Mouse (Mus musculus) erythroblast, embryonic 14.5 days (primary cell): ENCODE measurements around the gene Olfr68. TPM values are rescaled to one million over a fixed set of nuclear protein-coding genes. Genes with fewer than 3 reads are reported as not detected.
"Not testable (repeated sequence)": the region's sequence is repeated elsewhere in the genome, so short reads cannot be mapped to it uniquely, and the experiment has no call there.

ENCODE experiments used
- H3K27me3 ChIP-seq: 2 replicates; pipeline ENCODE4 v1.6.1; 2012; ENCODE audit warnings: inconsistent platforms; ENCODE audit not compliant: control insufficient read depth
- H3K36me3 ChIP-seq: 2 replicates; pipeline ENCODE4 v1.6.1; 2012; ENCODE audit warnings: mild to moderate bottlenecking, inconsistent platforms; ENCODE audit not compliant: control insufficient read depth
- H3K4me1 ChIP-seq: 2 replicates; pipeline ENCODE4 v1.6.1; 2012; ENCODE audit warnings: inconsistent platforms; ENCODE audit not compliant: control insufficient read depth
- H3K4me3 ChIP-seq: replicated peaks from 2 replicates; pipeline ENCODE3; 2012; ENCODE audit warnings: moderate library complexity, mild to moderate bottlenecking, inconsistent platforms
- H3K9me3 ChIP-seq: 2 replicates; pipeline ENCODE4 v1.6.1; 2012; ENCODE audit warnings: low read length, inconsistent platforms, mixed read lengths; ENCODE audit not compliant: control insufficient read depth
- GATA1 ChIP-seq: IDR thresholded peaks from 2 replicates; pipeline ENCODE4 v1.6.1; 2012; ENCODE audit warnings: low read length, inconsistent platforms, mixed read lengths
- TAL1 ChIP-seq: IDR thresholded peaks from 3 replicates; pipeline ENCODE4 v1.6.1; 2012; ENCODE audit warnings: low read length, inconsistent platforms, mixed read lengths
- polyA plus RNA-seq: library from polyadenylated mRNA; stranded (reverse); fragments of >175 nt; gene quantifications from 2 replicates; pipeline ENCODE4 v1.2.3, GENCODE M21; 2012

The Olfr68 gene
- polyA plus RNA-seq, 1 experiment: not detected

GRCm38 (mm10) chr7:103791721-103792120 lies 12.2 kb upstream of the Olfr68 start, which contains the start of gene Olfr67:
TSS of gene Olfr67 (minus strand) at chr7:103791821.
- H3K9me3 ChIP-seq: no peaks in the 10 kb centered on the region
- peaks cover 2% of the 10 kb centered on the region; the same call in 1 of the 2 replicates for H3K27me3 ChIP-seq
- TF ChIP-seq GATA1 (no peak), TAL1 (no peak)
- no peaks in the 10 kb centered on the region; the same call in 1 of the 2 replicates for H3K36me3 ChIP-seq
- H3K4me1 ChIP-seq: peaks cover 16% of the 10 kb centered on the region
- no peak within 1 kb of the TSS for H3K4me3 ChIP-seq

DNA sequence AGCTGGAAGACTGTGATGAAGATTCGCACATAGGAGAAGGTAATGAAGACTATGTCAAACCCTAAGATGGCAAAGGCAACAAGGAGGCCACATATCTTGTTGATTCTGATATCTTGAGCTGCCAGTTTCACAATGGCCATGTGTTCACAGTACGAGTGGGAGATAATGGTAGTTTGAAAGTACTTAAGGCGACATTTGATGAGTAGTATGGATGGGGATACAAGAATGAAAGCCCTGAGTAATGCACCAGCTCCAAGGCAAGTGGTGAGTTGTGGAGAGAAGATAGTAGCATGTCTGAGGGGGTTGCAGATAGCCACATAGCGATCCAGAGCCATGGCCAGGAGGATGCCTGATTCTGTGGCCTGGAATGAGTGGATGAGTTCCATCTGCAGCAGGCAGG lies 1.8 kb downstream of the Olfr68 start:
- not testable (repeated sequence) for H3K9me3 ChIP-seq, H3K4me1 ChIP-seq, H3K27me3 ChIP-seq, H3K4me3 ChIP-seq, H3K36me3 ChIP-seq

DNA sequence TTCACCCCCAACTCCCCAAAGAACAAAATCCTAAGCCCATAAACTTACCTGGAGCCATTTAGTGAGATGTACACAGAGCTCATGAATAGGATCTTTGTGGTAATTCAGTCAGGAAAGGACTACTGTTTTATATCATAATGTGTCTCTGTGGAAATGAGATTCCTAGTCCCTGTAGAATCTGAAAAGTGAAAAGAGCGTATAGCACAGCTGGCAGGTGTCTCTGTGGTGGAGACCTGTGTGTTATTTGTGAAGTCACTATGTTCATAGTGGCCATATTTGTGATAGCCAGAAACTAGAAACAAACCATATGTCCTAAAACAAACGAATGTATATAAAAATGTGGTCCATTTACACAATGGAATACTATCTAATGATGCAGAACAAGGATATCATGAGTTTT lies 8.0 kb downstream of the Olfr68 start, which contains the start of gene Olfr69:
Olfr69 (minus strand) TSS at position 101 of the 400 bp plus-strand sequence.
- Histone ChIP-seq H3K4me3 (no peak within 1 kb of the TSS), H3K9me3 (no peaks in the 10 kb centered on the region), H3K27me3 (no peaks in the 10 kb centered on the region; the same call in 1 of the 2 replicates), H3K36me3 (no peaks in the 10 kb centered on the region), H3K4me1 (peaks cover 2% of the 10 kb centered on the region; the same call in 1 of the 2 replicates)
- TF ChIP-seq GATA1 (no peak), TAL1 (no peak)

GRCm38 (mm10) chr7:103767687-103768086 lies 11.8 kb downstream of the Olfr68 start:
- not testable (repeated sequence) for H3K4me1 ChIP-seq, H3K9me3 ChIP-seq, H3K27me3 ChIP-seq, H3K4me3 ChIP-seq, H3K36me3 ChIP-seq

DNA sequence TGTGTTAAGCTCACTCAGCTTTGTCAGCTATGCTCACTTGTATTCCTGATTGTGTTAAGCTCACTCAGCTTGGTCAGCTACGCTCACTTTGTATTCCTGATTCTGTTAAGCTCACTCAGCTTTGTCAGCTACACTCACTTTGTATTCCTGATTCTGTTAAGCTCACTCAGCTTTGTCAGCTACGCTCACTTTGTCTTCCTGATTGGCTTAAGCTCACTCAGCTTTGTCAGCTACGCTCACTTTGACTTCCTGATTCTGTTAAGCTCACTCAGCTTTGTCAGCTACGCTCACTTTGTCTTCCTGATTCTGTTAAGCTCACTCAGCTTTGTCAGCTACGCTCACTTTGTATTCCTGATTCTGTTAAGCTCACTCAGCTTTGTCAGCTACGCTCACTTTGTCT lies 17.3 kb downstream of the Olfr68 start:
- H3K27me3 ChIP-seq, H3K36me3 ChIP-seq, H3K9me3 ChIP-seq, H3K4me3 ChIP-seq, H3K4me1 ChIP-seq: not testable (repeated sequence)

DNA sequence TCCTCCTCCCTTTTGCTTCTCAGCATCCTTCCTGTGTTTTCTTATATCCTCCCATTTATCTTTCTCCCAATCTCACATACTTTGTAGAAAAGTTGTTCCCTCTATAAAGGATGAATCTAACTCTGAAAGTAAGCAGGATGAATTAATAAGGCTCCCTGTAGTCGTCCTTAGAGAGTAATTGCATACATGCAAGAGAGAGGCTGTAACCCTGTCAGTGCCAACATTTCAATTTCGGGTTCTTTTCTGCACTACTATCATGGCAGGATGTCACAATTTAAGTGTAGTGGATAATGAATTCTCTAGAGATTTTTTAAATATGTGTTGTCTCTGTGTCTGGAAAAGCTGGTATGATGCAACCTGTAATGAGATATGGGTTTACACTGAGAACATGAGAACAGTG lies 22.3 kb downstream of the Olfr68 start, which contains the start of gene Olfr630:
Olfr630 (minus strand) TSS at position 101 of the 400 bp plus-strand sequence.
- Histone ChIP-seq H3K4me3 (no peak within 1 kb of the TSS), H3K9me3 (no peaks in the 10 kb centered on the region), H3K36me3 (no peaks in the 10 kb centered on the region), H3K4me1 (no peaks in the 10 kb centered on the region), H3K27me3 (no peaks in the 10 kb centered on the region)
- no peak for TF ChIP-seq TAL1
- no peak for TF ChIP-seq GATA1

- Histone ChIP-seq H3K4me1 (no peaks in the 10 kb centered on the region), H3K4me3 (no peak within 1 kb of the TSS), H3K27me3 (no peaks in the 10 kb centered on the region), H3K36me3 (no peaks in the 10 kb centered on the region), H3K9me3 (no peaks in the 10 kb centered on the region)
- TF ChIP-seq TAL1: no peak
- TF ChIP-seq GATA1: no peak
These were observed 34.7 kb downstream of the Olfr68 start, which contains the start of gene Olfr629 for GRCm38 (mm10) chr7:103744843-103745242. TSS of gene Olfr629 (minus strand) at chr7:103744943.

DNA sequence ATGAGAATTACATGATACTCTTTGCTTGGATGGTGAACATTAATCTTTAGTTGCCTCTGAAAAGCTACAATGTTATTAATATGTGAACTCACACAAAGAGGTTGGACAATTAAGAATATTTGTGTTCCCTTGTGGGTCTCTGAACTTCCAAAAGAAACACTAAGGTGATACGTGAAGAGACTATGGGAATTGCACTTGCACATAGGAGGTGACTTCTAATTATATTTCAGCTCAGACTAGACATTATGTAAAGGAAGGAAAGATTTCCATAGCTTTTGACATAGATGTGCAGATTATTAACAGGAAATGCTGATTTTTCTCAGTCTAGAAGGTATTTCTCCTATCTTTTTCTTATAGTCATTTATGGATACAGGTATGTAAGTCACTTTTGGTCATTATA lies 49.4 kb downstream of the Olfr68 start, which contains the start of gene Olfr628:
Olfr628 (plus strand) TSS at position 301 of the 400 bp plus-strand sequence.
- no peak within 1 kb of the TSS for H3K4me3 ChIP-seq
- H3K9me3 ChIP-seq: no peaks in the 10 kb centered on the region
- H3K36me3 ChIP-seq: no peaks in the 10 kb centered on the region
- no peaks in the 10 kb centered on the region for H3K4me1 ChIP-seq
- H3K27me3 ChIP-seq: no peaks in the 10 kb centered on the region
- TF ChIP-seq TAL1: no peak
- no peak for TF ChIP-seq GATA1

Other genes with a start within 250 kb of the Olfr68 start
- gene Olfr612, start 237.0 kb downstream of the Olfr68 start, polyA plus RNA-seq: not detected in 2 replicates
- not detected in 2 replicates for gene Olfr613, start 231.6 kb downstream of the Olfr68 start, polyA plus RNA-seq
- not detected in 2 replicates for gene Olfr615, start 223.6 kb downstream of the Olfr68 start, polyA plus RNA-seq
- gene Olfr616, start 210.6 kb downstream of the Olfr68 start, polyA plus RNA-seq: not detected in 2 replicates
- not detected in 2 replicates for gene Olfr617, start 206.6 kb downstream of the Olfr68 start, polyA plus RNA-seq
- gene Olfr618, start 189.6 kb downstream of the Olfr68 start, polyA plus RNA-seq: not detected in 2 replicates
- not detected in 2 replicates for gene Olfr619, start 179.1 kb downstream of the Olfr68 start, polyA plus RNA-seq
- gene Olfr620, start 167.2 kb downstream of the Olfr68 start, polyA plus RNA-seq: not detected in 2 replicates
- not detected in 2 replicates for gene Olfr622, start 137.0 kb downstream of the Olfr68 start, polyA plus RNA-seq
- gene Olfr623, start 116.0 kb downstream of the Olfr68 start, polyA plus RNA-seq: not detected in 2 replicates
- gene Olfr624, start 108.5 kb downstream of the Olfr68 start, polyA plus RNA-seq: not detected in 2 replicates
- gene Olfr625-ps1, start 97.0 kb downstream of the Olfr68 start, polyA plus RNA-seq: not detected in 2 replicates
- not detected in 2 replicates for gene Olfr243, start 65.0 kb downstream of the Olfr68 start, polyA plus RNA-seq
- gene Olfr628, start 49.3 kb downstream of the Olfr68 start, polyA plus RNA-seq: not detected in 2 replicates
- not detected in 2 replicates for gene Olfr629, start 34.8 kb downstream of the Olfr68 start, polyA plus RNA-seq
- gene Olfr630, start 22.4 kb downstream of the Olfr68 start, polyA plus RNA-seq: not detected in 2 replicates
- gene Olfr69, start 8.1 kb downstream of the Olfr68 start, polyA plus RNA-seq: not detected in 2 replicates
- gene Olfr67, start 12.1 kb upstream of the Olfr68 start, polyA plus RNA-seq: not detected in 2 replicates
- gene Hbb-bt, start 34.3 kb upstream of the Olfr68 start, polyA plus RNA-seq: 22,007 and 54,805 TPM in 2 replicates
- gene Hbb-bs, start 48.4 kb upstream of the Olfr68 start, polyA plus RNA-seq: 263,491 and 269,873 TPM in 2 replicates
- gene Hbb-bh2, start 60.8 kb upstream of the Olfr68 start, polyA plus RNA-seq: 0.10 TPM in 1 of 2 replicates, not detected in the other
- 4.0 and 4.3 TPM in 2 replicates for gene Hbb-bh1, start 63.5 kb upstream of the Olfr68 start, polyA plus RNA-seq
- 85.0 and 543 TPM in 2 replicates for gene Hbb-y, start 73.5 kb upstream of the Olfr68 start, polyA plus RNA-seq
- not detected in 2 replicates for gene Olfr66, start 106.6 kb upstream of the Olfr68 start, polyA plus RNA-seq
- gene Olfr64, start 114.8 kb upstream of the Olfr68 start, polyA plus RNA-seq: not detected in 2 replicates
- 0.08 TPM in 1 of 2 replicates, not detected in the other for gene Olfr65, start 123.8 kb upstream of the Olfr68 start, polyA plus RNA-seq
- gene Olfr631, start 149.1 kb upstream of the Olfr68 start, polyA plus RNA-seq: 0.10 TPM in 1 of 2 replicates, not detected in the other
- not detected in 2 replicates for gene Olfr632, start 154.6 kb upstream of the Olfr68 start, polyA plus RNA-seq
- gene Olfr633, start 164.7 kb upstream of the Olfr68 start, polyA plus RNA-seq: not detected in 2 replicates
- 0.01 TPM in 1 of 2 replicates, not detected in the other for gene Olfr635, start 191.5 kb upstream of the Olfr68 start, polyA plus RNA-seq
- gene Olfr638, start 219.0 kb upstream of the Olfr68 start, polyA plus RNA-seq: not detected in 2 replicates
- not detected in 2 replicates for gene Olfr639, start 237.6 kb upstream of the Olfr68 start, polyA plus RNA-seq
- 0.01 TPM in 1 of 2 replicates, not detected in the other for gene Olfr640, start 245.9 kb upstream of the Olfr68 start, polyA plus RNA-seq